Mouse (Mus musculus) forebrain, embryonic 16.5 days (tissue): ENCODE results near the gene Sephs1. TPM values are rescaled to one million over a fixed set of nuclear protein-coding genes. Genes with fewer than 3 reads are reported as not detected.

ENCODE experiments used
- ATAC-seq: fragments of 200-750 bp; cut with Nextera tagmentation; 2 replicates; pipeline ENCODE4 v1.8.0; 2017; ENCODE audit warnings: mild to moderate bottlenecking, moderate library complexity
- H3K27ac ChIP-seq: fragments of 300-500 bp; sonication (generic); 2 replicates; pipeline ENCODE4 v1.5.1; 2014; ENCODE audit warnings: low read length, control low read depth
- H3K27me3 ChIP-seq: fragments of 300-500 bp; sonication (generic); replicated peaks from 2 replicates; pipeline ENCODE4 v1.6.1; 2014; ENCODE audit warnings: low read length; ENCODE audit not compliant: control insufficient read depth, insufficient read depth
- H3K36me3 ChIP-seq: fragments of 300-500 bp; sonication (generic); 2 replicates; pipeline ENCODE4 v1.6.1; 2014; ENCODE audit not compliant: control insufficient read depth, insufficient read depth
- H3K4me1 ChIP-seq: fragments of 300-500 bp; sonication (generic); replicated peaks from 2 replicates; pipeline ENCODE4 v1.6.1; 2014; ENCODE audit warnings: low read length; ENCODE audit not compliant: control insufficient read depth, insufficient read depth
- H3K4me2 ChIP-seq: fragments of 300-500 bp; sonication (generic); 2 replicates; pipeline ENCODE4 v1.6.1; 2014; ENCODE audit warnings: mild to moderate bottlenecking, low read length, control low read depth
- H3K4me3 ChIP-seq: fragments of 300-500 bp; sonication (generic); replicated peaks from 2 replicates; pipeline ENCODE4 v1.5.1; 2014; ENCODE audit warnings: mild to moderate bottlenecking, low read length, control low read depth
- H3K9ac ChIP-seq: fragments of 300-500 bp; sonication (generic); replicated peaks from 2 replicates; pipeline ENCODE4 v1.6.1; 2014; ENCODE audit warnings: low read depth, low read length, control low read depth
- H3K9me3 ChIP-seq: fragments of 300-500 bp; sonication (generic); 2 replicates; pipeline ENCODE4 v1.6.1; 2016; ENCODE audit warnings: low read length; ENCODE audit not compliant: control insufficient read depth
- WGBS: fragments of 180-500 bp; shearing (Covaris S2); extraction: QIAGEN DNeasy Blood & Tissue Kit; methylation state at CpG from one replicate; pipeline ENCODE4 v1.1.7; 2014; 5-methylcytosine and 5-hydroxymethylcytosine counted together
- polyA plus RNA-seq: library from polyadenylated mRNA; unstranded; fragments of >200 nt; fragmentation: Nextera tagmentation; extraction: Ambion mirVana; gene quantifications from 2 replicates; pipeline ENCODE4 v1.2.1, GENCODE M21; 2015

Gene Sephs1
- polyA plus RNA-seq: 77.4 and 85.6 TPM in 2 replicates

- Histone ChIP-seq H3K4me3 (peak within 1 kb of the TSS; percentile 83), H3K36me3 (no peaks in the 10 kb centered on the region), H3K9me3 (no peaks in the 10 kb centered on the region), H3K27me3 (no peaks in the 10 kb centered on the region), H3K4me1 (peaks cover 20% of the 10 kb centered on the region), H3K27ac (peak within 1 kb of the TSS; percentile 96), H3K4me2 (peak within 1 kb of the TSS; percentile 86), H3K9ac (peak within 1 kb of the TSS; percentile 79)
- WGBS: under 1% methylated on average over 91 of the region's 115 CpGs
- peak; percentile 80 for ATAC-seq
Measured at GRCm38 (mm10) chr2:4881350-4882248, at the start of gene Sephs1. Gene Sephs1, plus strand, starts transcription at chr2:4881564.

- H3K27ac ChIP-seq: no peak overlapping the region
- WGBS: 71% methylated on average over 4 of the region's 4 CpGs
Measured at GRCm38 (mm10) chr2:4832166-4832565, 49.2 kb upstream of the Sephs1 start.

GRCm38 (mm10) chr2:4849449-4849848, 31.9 kb upstream of the Sephs1 start:
- 70% methylated on average over 2 of the region's 2 CpGs for WGBS
- 0 out of 2 replicates have a peak, but pooled peaks have one; percentile 57 for ATAC-seq
- Histone ChIP-seq H3K27ac (no peak overlapping the region), H3K9ac (no peak overlapping the region), H3K4me2 (no peak overlapping the region), H3K9me3 (no peaks in the 10 kb centered on the region), H3K36me3 (no peaks in the 10 kb centered on the region), H3K4me1 (no peaks in the 10 kb centered on the region), H3K4me3 (no peak overlapping the region), H3K27me3 (no peaks in the 10 kb centered on the region)

More at GRCm38 (mm10) chr2:4832166-4832565, 49.2 kb upstream of the Sephs1 start:
- no peak for ATAC-seq
- H3K27me3 ChIP-seq: no peaks in the 10 kb centered on the region
- H3K36me3 ChIP-seq: no peaks in the 10 kb centered on the region
- no peak overlapping the region for H3K4me3 ChIP-seq
- H3K4me1 ChIP-seq: no peaks in the 10 kb centered on the region
- H3K9ac ChIP-seq: no peak overlapping the region
- H3K9me3 ChIP-seq: no peaks in the 10 kb centered on the region
- no peak overlapping the region for H3K4me2 ChIP-seq

GRCm38 (mm10) chr2:4857186-4857585, 24.2 kb upstream of the Sephs1 start:
- H3K27me3 ChIP-seq: no peaks in the 10 kb centered on the region
- no peaks in the 10 kb centered on the region for H3K9me3 ChIP-seq
- no peak overlapping the region for H3K27ac ChIP-seq
- H3K9ac ChIP-seq: no peak overlapping the region
- H3K4me1 ChIP-seq: no peaks in the 10 kb centered on the region
- H3K4me3 ChIP-seq: no peak overlapping the region
- H3K36me3 ChIP-seq: no peaks in the 10 kb centered on the region
- WGBS: 82% methylated on average over 5 of the region's 5 CpGs
- H3K4me2 ChIP-seq: no peak overlapping the region
- ATAC-seq: no peak

- Histone ChIP-seq H3K9ac (no peak overlapping the region), H3K4me2 (no peak overlapping the region), H3K27me3 (no peaks in the 10 kb centered on the region), H3K4me1 (no peaks in the 10 kb centered on the region), H3K27ac (no peak overlapping the region), H3K9me3 (no peaks in the 10 kb centered on the region), H3K4me3 (no peak overlapping the region), H3K36me3 (no peaks in the 10 kb centered on the region)
- no peak for ATAC-seq
- 80% methylated on average over 10 of the region's 10 CpGs for WGBS
Measured at GRCm38 (mm10) chr2:4858161-4858560, 23.2 kb upstream of the Sephs1 start.

GRCm38 (mm10) chr2:4864008-4864816, 17.2 kb upstream of the Sephs1 start:
- 48% methylated on average over 7 of the region's 7 CpGs for WGBS

GRCm38 (mm10) chr2:4864817-4865296, 16.5 kb upstream of the Sephs1 start:
- Histone ChIP-seq H3K4me1 (0 out of 2 replicates have a peak, but pooled peaks cover 2% of the 10 kb centered on the region), H3K9ac (no peak overlapping the region), H3K4me2 (no peak overlapping the region), H3K4me3 (no peak overlapping the region), H3K27me3 (no peaks in the 10 kb centered on the region), H3K27ac (no peak overlapping the region), H3K36me3 (no peaks in the 10 kb centered on the region), H3K9me3 (no peaks in the 10 kb centered on the region)
- ATAC-seq: peak; percentile 51
- WGBS: 49% methylated on average over 9 of the region's 9 CpGs

More at GRCm38 (mm10) chr2:4864008-4864816, 17.2 kb upstream of the Sephs1 start:
- no peaks in the 10 kb centered on the region for H3K9me3 ChIP-seq
- peak; percentile 88 for ATAC-seq
- no peak overlapping the region for H3K4me3 ChIP-seq
- no peak overlapping the region for H3K9ac ChIP-seq
- H3K4me2 ChIP-seq: no peak overlapping the region
- H3K36me3 ChIP-seq: no peaks in the 10 kb centered on the region
- no peaks in the 10 kb centered on the region for H3K27me3 ChIP-seq
- 0 out of 2 replicates have a peak, but pooled peaks cover 2% of the 10 kb centered on the region for H3K4me1 ChIP-seq
- no peak overlapping the region for H3K27ac ChIP-seq

GRCm38 (mm10) chr2:4868028-4868725, 13.2 kb upstream of the Sephs1 start:
- Histone ChIP-seq H3K4me3 (no peak overlapping the region), H3K9ac (no peak overlapping the region), H3K27ac (no peak overlapping the region), H3K27me3 (no peaks in the 10 kb centered on the region), H3K36me3 (no peaks in the 10 kb centered on the region), H3K9me3 (no peaks in the 10 kb centered on the region), H3K4me1 (0 out of 2 replicates have a peak, but pooled peaks cover 2% of the 10 kb centered on the region), H3K4me2 (no peak overlapping the region)
- 81% methylated on average over 12 of the region's 12 CpGs for WGBS
- no peak for ATAC-seq
